ENCODE assay signal across 28 mouse cellular contexts in the genomic region with DNA sequence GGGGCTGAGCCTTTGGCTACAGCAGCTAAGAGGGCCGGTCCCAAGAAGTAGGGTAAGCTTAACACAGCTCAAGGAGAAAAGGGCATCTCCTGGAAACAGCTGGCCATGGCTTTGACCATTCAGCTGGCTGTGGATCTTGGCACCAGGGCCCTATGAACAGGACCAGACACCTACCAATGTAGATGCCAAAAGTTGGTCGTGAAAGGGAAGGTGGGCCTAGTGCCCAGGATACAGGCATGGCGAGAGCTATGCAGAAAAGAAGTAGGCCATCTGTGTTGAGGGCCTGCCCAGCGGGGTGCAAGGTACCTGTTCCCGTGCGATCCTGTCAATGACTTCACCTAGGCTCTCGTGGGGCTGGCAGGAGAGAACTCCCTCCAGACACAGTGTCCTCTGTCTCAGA. TPM values are rescaled to one million over a fixed set of nuclear protein-coding genes. Genes with fewer than 3 reads are reported as not detected.
DNase-seq lines count a peak whose midpoint lies in the region; ATAC-seq and TF ChIP-seq lines count a peak whose summit lies in the region.
"Had no signal": no experiment of that assay in that cellular context is flagged by ENCODE, and none has a peak within 500 bp of the region (broad histone marks: within the 10 kb centered on the region; RNA-seq: fewer than 3 reads in every experiment).

No protein-coding gene starts in this region.

- no peak for ATAC-seq in cerebellum, adult (ENCODE audit: insufficient number of reproducible peaks, low FRiP score, low TSS enrichment)
- no peak for ATAC-seq in hindbrain, postnatal 0 days
- ATAC-seq: forebrain, embryonic 16.5 days; hindbrain, embryonic 16.5 days; intestine, embryonic 16.5 days; liver, postnatal 0 days had no signal

- TF ChIP-seq EP300 in heart, adult 2 months (IDR thresholded peaks at IDR 0.05; ENCODE audit: insufficient read depth, low read depth, low read length) = 0 out of 2 replicates have a peak, but pooled peaks have one; percentile 8

- H3K4me3 ChIP-seq in heart, adult 2 months = no peak overlapping the region
- H3K4me3 ChIP-seq in heart, embryonic 10.5 days = no peak overlapping the region
- H3K4me3 ChIP-seq in hindbrain, postnatal 0 days (ENCODE audit: low read length) = no peak overlapping the region
- H3K4me3 ChIP-seq in lung, adult 2 months (replicated peaks; ENCODE audit: extremely low read depth, low read depth, low read length) = no peak overlapping the region
- H3K4me3 ChIP-seq: forebrain, embryonic 10.5 days; hindbrain, embryonic 10.5 days; layer of hippocampus, adult 2 months; limb, embryonic 12.5 days had no signal

- 50% methylated on average over 7 of the region's 7 CpGs for WGBS in heart, adult 2 months
- WGBS in heart, embryonic 10.5 days = 82% methylated on average over 7 of the region's 7 CpGs
- 82% methylated on average over 7 of the region's 7 CpGs for WGBS in hindbrain, postnatal 0 days
- 72% methylated on average over 7 of the region's 7 CpGs for WGBS in lung, adult 2 months

- H3K79me2 ChIP-seq in heart, adult 2 months (replicated peaks; ENCODE audit: control insufficient read depth, insufficient read depth, low read length) = no peaks in the 10 kb centered on the region

- TF ChIP-seq CTCF in heart, adult 2 months (IDR thresholded peaks at IDR 0.05) = no peak
- TF ChIP-seq CTCF in hindbrain, postnatal 0 days (IDR thresholded peaks at IDR 0.05; ENCODE audit: low read depth) = no peak
- no peak for TF ChIP-seq CTCF in lung, adult 2 months (IDR thresholded peaks at IDR 0.05; ENCODE audit: insufficient read depth, low read length)

- no peak overlapping the region for H3K4me2 ChIP-seq in hindbrain, postnatal 0 days (ENCODE audit: low read depth, low read length)
- H3K4me2 ChIP-seq: limb, embryonic 12.5 days; liver, embryonic 11.5 days; midbrain, embryonic 11.5 days had no signal

- H3K4me1 ChIP-seq in heart, adult 2 months (ENCODE audit: control insufficient read depth, insufficient read depth, low read length) = peaks cover 1% of the 10 kb centered on the region; the same call in 1 of the 2 replicates
- peaks cover 2% of the 10 kb centered on the region; the same call in 1 of the 2 replicates for H3K4me1 ChIP-seq in heart, embryonic 10.5 days
- no peaks in the 10 kb centered on the region for H3K4me1 ChIP-seq in hindbrain, postnatal 0 days (ENCODE audit: insufficient read depth, low read length)
- H3K4me1 ChIP-seq in lung, adult 2 months (ENCODE audit: control insufficient read depth, insufficient read depth, low read length) = no peaks in the 10 kb centered on the region
- H3K4me1 ChIP-seq: forebrain, embryonic 10.5 days; hindbrain, embryonic 10.5 days; limb, embryonic 12.5 days had no signal

- intact Hi-C loops in heart, adult 2 months (cut with DNase I) = no loop called here
- intact Hi-C loops in gastrocnemius, postnatal 14 days (cut with DNase I; ENCODE audit: low total_unique reads) = no loop called here

- H3K36me3 ChIP-seq in heart, adult 2 months (ENCODE audit: control insufficient read depth, insufficient read depth, low read length) = no peaks in the 10 kb centered on the region
- peaks cover 4% of the 10 kb centered on the region; the same call in 1 of the 2 replicates for H3K36me3 ChIP-seq in heart, embryonic 10.5 days
- H3K36me3 ChIP-seq in hindbrain, postnatal 0 days (ENCODE audit: insufficient read depth, low read length) = no peaks in the 10 kb centered on the region
- H3K36me3 ChIP-seq: hindbrain, embryonic 10.5 days had no signal

- H3K9ac ChIP-seq in heart, adult 2 months (ENCODE audit: low read depth, low read length) = no peak overlapping the region
- H3K9ac ChIP-seq in hindbrain, postnatal 0 days (replicated peaks; ENCODE audit: low read length) = no peak overlapping the region
- H3K9ac ChIP-seq: limb, embryonic 12.5 days; liver, postnatal 0 days had no signal

- no peak overlapping the region for H3K27ac ChIP-seq in heart, adult 2 months
- H3K27ac ChIP-seq in heart, embryonic 10.5 days = no peak overlapping the region
- no peak overlapping the region for H3K27ac ChIP-seq in hindbrain, postnatal 0 days
- H3K27ac ChIP-seq: forebrain, embryonic 10.5 days; hindbrain, embryonic 10.5 days; layer of hippocampus, adult 2 months; limb, embryonic 12.5 days had no signal

- no peak for TF ChIP-seq POLR2A in heart, adult 2 months (IDR thresholded peaks at IDR 0.05; ENCODE audit: insufficient read depth, low read depth, low read length)
- no peak for TF ChIP-seq POLR2A in lung, adult 2 months (IDR thresholded peaks at IDR 0.05; ENCODE audit: borderline replicate concordance, extremely low read depth, low read depth, low read length)

- H3K27me3 ChIP-seq in heart, adult 2 months (ENCODE audit: control insufficient read depth, insufficient read depth, low read length) = no peaks in the 10 kb centered on the region
- peaks cover 18% of the 10 kb centered on the region for H3K27me3 ChIP-seq in heart, embryonic 10.5 days (ENCODE audit: insufficient read depth, poor library complexity, severe bottlenecking)
- H3K27me3 ChIP-seq in hindbrain, postnatal 0 days (ENCODE audit: insufficient read depth, low read length) = no peaks in the 10 kb centered on the region
- H3K27me3 ChIP-seq: limb, embryonic 12.5 days had no signal

- no peaks in the 10 kb centered on the region for H3K9me3 ChIP-seq in heart, embryonic 10.5 days
- no peaks in the 10 kb centered on the region for H3K9me3 ChIP-seq in hindbrain, postnatal 0 days (ENCODE audit: low read length)
- H3K9me3 ChIP-seq: forebrain, embryonic 10.5 days; hindbrain, embryonic 10.5 days; limb, embryonic 12.5 days had no signal

- peak; percentile 35 to 62 for DNase-seq in cerebellum, postnatal 14 days
- DNase-seq in heart, adult 2 months = peak in 1 of 2 experiments; percentile 66
- no peak for DNase-seq in heart, embryonic 10.5 days (ENCODE audit: low spot score)
- DNase-seq in gastrocnemius, postnatal 14 days = peak; percentile 65
- DNase-seq in hindbrain, postnatal 0 days (ENCODE audit: low spot score) = no peak
- DNase-seq in lung, adult 2 months = no peak
- DNase-seq: adrenal gland, postnatal 25 days; kidney, adult 9 months; kidney, postnatal 14 days; layer of hippocampus, postnatal 36 days; liver, postnatal 0 days; lung, postnatal 10 days; right cerebral cortex, postnatal 14 days; spleen, adult 18-20 months had no signal

RNA-seq across cellular contexts. Expression of a gene that starts 8.2 kb away (rescaled TPM):
- 1 to 10 TPM; 1.1 to 1.3 TPM for total RNA-seq in heart, adult 2 months (2021)
- 2.1 and 3.0 TPM in 2 replicates for polyA plus RNA-seq in heart, adult 2 months (2012; rRNA removed)
- 2.3 and 6.8 TPM in 2 replicates for polyA plus RNA-seq in heart, embryonic 10.5 days (2016; fragmentation: Nextera tagmentation; extraction: Ambion mirVana)
- 100 to 1,000 TPM in 1 of 2 experiments, 10 to 100 TPM in 1; 76.2 to 109 TPM for total RNA-seq in gastrocnemius, postnatal 14 days (2021)
- total RNA-seq in hindbrain, postnatal 0 days (2014; rRNA removed) = not detected in 2 replicates
- polyA plus RNA-seq in hindbrain, postnatal 0 days (2015; fragmentation: Nextera tagmentation; extraction: Ambion mirVana) = not detected in 2 replicates
- polyA plus RNA-seq in lung, adult 2 months (2012; rRNA removed) = 5.9 and 11.4 TPM in 2 replicates
- total RNA-seq: adrenal gland, postnatal 25 days; layer of hippocampus, adult 2 months; layer of hippocampus, postnatal 36 days; left cerebral cortex, postnatal 10 days had no signal
- polyA plus RNA-seq: embryonic facial prominence, embryonic 11.5 days; forebrain, embryonic 10.5 days; forebrain, embryonic 16.5 days; hindbrain, embryonic 10.5 days; liver, embryonic 11.5 days; midbrain, embryonic 11.5 days; neural tube, embryonic 11.5 days had no signal

RNA-seq across cellular contexts. Expression of a gene that starts 27.5 kb away (rescaled TPM):
- 10 to 100 TPM; 10.1 to 18.1 TPM for total RNA-seq in heart, adult 2 months (2021)
- 17.0 and 22.2 TPM in 2 replicates for polyA plus RNA-seq in heart, adult 2 months (2012; rRNA removed)
- polyA plus RNA-seq in heart, embryonic 10.5 days (2016; fragmentation: Nextera tagmentation; extraction: Ambion mirVana) = 11.4 and 17.5 TPM in 2 replicates
- 10 to 100 TPM in 1 of 2 experiments, 1 to 10 TPM in 1; 9.9 to 22.2 TPM for total RNA-seq in gastrocnemius, postnatal 14 days (2021)
- 0.79 and 2.8 TPM in 2 replicates for total RNA-seq in hindbrain, postnatal 0 days (2014; rRNA removed)
- 3.0 and 3.2 TPM in 2 replicates for polyA plus RNA-seq in hindbrain, postnatal 0 days (2015; fragmentation: Nextera tagmentation; extraction: Ambion mirVana)
- polyA plus RNA-seq in lung, adult 2 months (2012; rRNA removed) = 16.9 and 25.4 TPM in 2 replicates

RNA-seq across cellular contexts. Expression of a gene that starts 30.8 kb away (rescaled TPM):
- under 1 TPM; 0.32 to 0.70 TPM for total RNA-seq in heart, adult 2 months (2021)
- polyA plus RNA-seq in heart, adult 2 months (2012; rRNA removed) = 0.38 and 0.39 TPM in 2 replicates
- 4.0 and 11.9 TPM in 2 replicates for polyA plus RNA-seq in heart, embryonic 10.5 days (2016; fragmentation: Nextera tagmentation; extraction: Ambion mirVana)
- total RNA-seq in gastrocnemius, postnatal 14 days (2021) = 1 to 10 TPM in 1 of 2 experiments, under 1 TPM in 1; 0.49 to 1.7 TPM
- total RNA-seq in hindbrain, postnatal 0 days (2014; rRNA removed) = 5.9 and 11.2 TPM in 2 replicates
- 6.7 and 7.4 TPM in 2 replicates for polyA plus RNA-seq in hindbrain, postnatal 0 days (2015; fragmentation: Nextera tagmentation; extraction: Ambion mirVana)
- 0.55 and 0.65 TPM in 2 replicates for polyA plus RNA-seq in lung, adult 2 months (2012; rRNA removed)

RNA-seq across cellular contexts. Expression of a gene that starts 50.5 kb away (rescaled TPM):
- not detected for total RNA-seq in heart, adult 2 months (2021)
- not detected in 2 replicates for polyA plus RNA-seq in heart, adult 2 months (2012; rRNA removed)
- polyA plus RNA-seq in heart, embryonic 10.5 days (2016; fragmentation: Nextera tagmentation; extraction: Ambion mirVana) = 0.07 and 0.29 TPM in 2 replicates
- under 1 TPM in 1 of 2 experiments, not detected in 1; 0.10 TPM for total RNA-seq in gastrocnemius, postnatal 14 days (2021)
- total RNA-seq in hindbrain, postnatal 0 days (2014; rRNA removed) = 1.8 and 2.7 TPM in 2 replicates
- polyA plus RNA-seq in hindbrain, postnatal 0 days (2015; fragmentation: Nextera tagmentation; extraction: Ambion mirVana) = 0.48 and 0.68 TPM in 2 replicates
- 0.08 and 2.6 TPM in 2 replicates for polyA plus RNA-seq in lung, adult 2 months (2012; rRNA removed)
- polyA plus RNA-seq: heart, embryonic 14.5 days had no signal

Comparison
In these comparisons a context has a peak if more than half of its experiments do, and no peak if none do; other contexts are left out.
1. DNase-seq: peak in cerebellum, postnatal 14 days (2 of 2) and gastrocnemius, postnatal 14 days (single experiment); none in heart, embryonic 10.5 days (single experiment), hindbrain, postnatal 0 days (single experiment) and lung, adult 2 months (single experiment).